Mouse (Mus musculus) lung, postnatal 0 days (tissue): ENCODE data around the gene Ccdc24.

ENCODE experiments used
- CTCF ChIP-seq: IDR thresholded peaks from 2 replicates; pipeline ENCODE4 v1.5.1; 2016; ENCODE audit warnings: antibody characterized with exemption, mild to moderate bottlenecking
- EP300 ChIP-seq: IDR thresholded peaks from 2 replicates; pipeline ENCODE4 v1.6.1; 2016; ENCODE audit warnings: antibody characterized with exemption, mild to moderate bottlenecking, control low read depth

DNA sequence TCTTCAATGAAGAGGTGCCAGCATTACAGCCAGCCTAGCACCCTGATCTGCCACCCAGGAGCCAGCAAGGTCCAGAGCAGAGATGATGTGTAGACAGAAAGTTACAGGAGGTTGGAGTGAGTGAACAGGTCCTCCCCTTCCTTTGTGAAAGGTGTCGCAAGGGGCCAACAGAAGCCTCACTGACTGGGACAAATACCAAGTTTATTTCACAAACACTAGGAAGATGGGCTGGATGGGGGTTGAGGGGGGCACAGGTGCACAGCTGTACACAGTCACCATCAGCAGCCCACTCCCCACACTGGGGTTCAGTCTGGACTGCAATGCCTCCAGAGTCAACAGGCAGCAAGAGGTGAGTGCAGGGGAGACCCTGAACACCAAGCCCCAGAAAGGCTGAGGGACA, 11.8 kb upstream of the Ccdc24 start:
- TF ChIP-seq CTCF: no peak
- TF ChIP-seq EP300: no peak
